Mouse (Mus musculus) right cerebral cortex, postnatal 4 days (tissue): ENCODE data around the gene Ctu2.

ENCODE experiments used
- DNase-seq: peaks from one replicate; pipeline ENCODE4 v3.0.0-alpha.2; 2022

Gene Ctu2

DNA sequence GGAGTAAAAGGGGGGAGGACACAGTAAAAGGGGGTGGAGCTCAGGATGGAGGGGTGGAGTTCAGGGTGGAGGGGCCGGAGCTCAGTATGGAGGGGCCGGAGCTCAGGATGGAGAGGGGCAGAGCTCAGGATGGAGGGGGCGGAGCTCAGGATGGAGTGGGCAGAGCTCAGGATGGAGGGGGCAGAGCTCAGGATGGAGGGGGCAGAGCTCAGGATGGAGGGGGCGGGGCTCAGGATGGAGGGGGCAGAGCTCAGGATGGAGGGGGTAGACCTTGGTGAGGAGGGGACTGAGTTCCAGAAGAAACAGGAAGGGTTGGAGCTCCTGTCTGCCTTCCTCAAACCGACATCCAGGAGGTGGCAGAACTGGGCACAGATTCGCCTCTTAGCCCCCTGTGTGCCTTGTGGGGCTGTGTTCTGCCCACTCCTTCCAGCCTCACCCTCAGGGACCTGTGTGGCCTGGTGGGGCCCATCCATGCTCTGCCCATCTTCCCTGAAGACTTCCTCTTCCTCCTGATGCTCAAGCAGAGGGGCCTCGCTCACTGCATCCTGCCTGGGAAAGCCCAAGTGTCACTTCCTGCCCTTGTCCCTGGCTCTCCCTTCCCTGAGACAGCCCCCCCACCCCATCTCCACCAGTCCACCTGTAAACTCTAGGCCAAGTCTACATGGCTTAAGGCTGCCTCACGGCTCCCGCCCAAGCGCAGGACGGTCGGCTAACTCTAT is 21.2 kb downstream of the Ctu2 start:
- DNase-seq, result no peak

DNA sequence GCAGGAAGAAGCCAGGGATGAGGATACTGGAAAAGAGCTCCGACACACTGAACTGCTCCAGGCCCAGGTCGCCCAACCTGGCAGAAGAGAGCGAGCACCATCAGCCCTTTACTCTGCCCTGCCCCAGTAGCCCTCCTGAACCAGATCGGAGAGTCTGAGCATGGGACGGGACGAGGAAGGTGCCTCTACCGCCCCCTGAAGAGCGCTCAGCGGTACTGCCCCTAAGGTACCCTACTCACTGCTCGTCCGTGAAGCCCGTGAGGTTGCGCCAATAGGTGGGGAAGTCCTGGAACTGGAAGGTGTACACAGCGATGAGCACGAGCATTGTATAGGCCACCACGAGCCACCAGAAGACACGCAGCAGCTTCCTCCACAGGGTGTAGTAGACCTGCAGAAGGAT is 22.0 kb downstream of the Ctu2 start:
- no peak for DNase-seq

DNA sequence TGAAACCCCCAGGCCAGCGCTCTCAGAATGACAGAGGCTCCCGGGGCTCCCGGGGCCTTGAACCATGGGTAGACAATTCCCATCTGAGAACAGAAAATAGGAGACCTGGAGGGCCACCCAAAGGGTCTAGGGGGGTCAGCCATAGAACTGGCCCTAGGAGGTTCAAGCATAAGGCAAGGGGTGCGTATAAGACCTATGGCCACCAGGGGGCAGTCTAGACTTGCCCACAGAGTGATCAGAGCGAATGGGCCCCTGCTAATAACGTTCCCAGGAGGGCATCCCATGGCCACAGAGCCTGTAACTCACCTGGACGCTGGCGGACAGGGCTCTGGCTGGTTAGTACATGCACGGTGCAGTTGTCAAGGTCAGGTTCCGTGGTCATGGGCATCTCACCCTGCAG is 24.9 kb downstream of the Ctu2 start:
- DNase-seq, result peak; percentile 74

DNA sequence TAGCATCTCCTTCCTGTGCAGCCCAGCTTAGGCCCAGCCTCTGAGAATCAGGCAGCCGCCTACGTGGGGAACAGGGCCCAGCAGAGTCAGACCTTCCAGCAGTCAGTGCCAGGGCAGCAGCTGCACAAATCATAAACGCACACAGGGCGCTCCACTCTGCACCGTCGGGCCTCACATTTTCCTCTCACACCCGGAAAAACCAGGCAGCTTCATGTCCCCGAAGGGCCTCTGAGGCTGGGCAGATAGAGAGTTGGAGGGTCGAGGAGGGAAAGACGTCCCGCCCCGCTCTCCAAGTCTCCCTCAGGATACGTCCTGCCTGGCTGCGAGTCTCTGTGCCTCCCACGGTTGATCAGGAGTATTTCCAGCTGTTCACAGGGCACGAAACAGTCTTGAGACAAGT is 35.6 kb downstream of the Ctu2 start:
- no peak for DNase-seq

DNA sequence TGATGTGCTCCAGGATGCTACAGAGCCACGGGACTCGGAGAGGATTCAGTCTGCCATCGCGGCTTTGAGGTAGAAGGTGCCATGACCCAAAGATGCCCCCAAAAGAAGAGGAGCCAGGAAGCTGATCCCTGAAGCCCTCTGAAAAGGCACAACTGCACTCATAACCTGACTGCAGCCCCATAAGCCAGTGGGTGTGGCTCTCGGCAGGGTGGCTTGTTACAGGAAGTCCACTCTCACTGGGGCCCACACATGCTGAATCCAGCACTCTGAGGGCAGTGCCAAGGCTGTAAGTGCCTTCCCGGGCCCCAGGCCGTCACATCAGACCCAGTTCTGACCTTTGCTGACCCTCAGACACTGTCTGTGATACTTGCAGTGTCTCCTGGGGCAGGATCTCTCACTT is 36.4 kb downstream of the Ctu2 start:
- no peak for DNase-seq

DNA sequence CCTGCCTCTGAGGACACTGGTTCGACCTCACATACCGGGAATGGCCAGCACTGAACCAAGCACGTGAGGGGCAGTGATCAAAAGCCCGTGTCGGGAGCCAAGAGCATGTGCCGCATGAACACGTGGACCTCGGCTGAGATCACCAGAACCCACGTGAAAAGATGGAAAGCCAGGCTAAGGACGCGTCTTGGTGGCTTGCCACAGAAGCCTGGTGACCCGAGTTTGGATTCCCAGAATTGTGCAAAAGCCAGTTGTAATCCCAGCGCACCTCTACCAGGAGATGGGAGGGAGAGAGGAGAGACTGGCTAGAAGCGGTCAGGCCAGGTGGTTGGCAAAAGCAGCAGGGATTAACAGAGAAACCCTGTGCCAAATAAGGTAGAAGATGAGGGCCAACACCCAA is 39.8 kb downstream of the Ctu2 start:
- DNase-seq, result no peak

DNA sequence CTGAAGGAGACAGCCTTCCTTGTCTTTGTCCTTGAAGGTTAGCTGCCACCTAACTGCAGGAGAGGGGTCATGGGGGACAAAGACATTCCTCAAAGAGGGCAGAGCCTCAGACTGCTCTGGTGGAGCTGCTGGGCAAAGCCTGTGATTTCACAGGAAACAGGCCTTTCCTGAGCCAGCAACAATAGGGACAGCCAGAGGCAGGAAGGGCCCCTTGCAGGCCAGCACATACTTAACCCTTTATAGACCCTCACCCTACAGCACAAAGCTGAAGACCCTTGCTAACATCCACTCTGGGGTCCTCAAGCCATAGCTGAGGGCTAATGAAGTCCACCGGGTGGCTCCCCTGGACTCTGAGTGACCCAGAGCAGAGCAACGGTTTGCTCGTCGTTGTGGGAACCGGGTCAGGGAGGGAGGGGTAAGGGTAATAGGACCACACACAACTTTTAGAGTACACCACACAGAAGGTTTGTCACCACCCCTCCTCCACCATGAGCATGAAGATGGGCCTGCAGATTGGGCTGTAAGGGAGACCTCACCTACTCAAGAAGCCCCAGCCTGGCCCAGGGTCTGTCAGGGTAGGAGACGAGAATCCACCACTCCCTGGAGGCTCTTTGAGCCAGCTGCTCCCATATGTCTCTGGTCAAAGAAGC is 41.7 kb downstream of the Ctu2 start:
- no peak for DNase-seq

DNA sequence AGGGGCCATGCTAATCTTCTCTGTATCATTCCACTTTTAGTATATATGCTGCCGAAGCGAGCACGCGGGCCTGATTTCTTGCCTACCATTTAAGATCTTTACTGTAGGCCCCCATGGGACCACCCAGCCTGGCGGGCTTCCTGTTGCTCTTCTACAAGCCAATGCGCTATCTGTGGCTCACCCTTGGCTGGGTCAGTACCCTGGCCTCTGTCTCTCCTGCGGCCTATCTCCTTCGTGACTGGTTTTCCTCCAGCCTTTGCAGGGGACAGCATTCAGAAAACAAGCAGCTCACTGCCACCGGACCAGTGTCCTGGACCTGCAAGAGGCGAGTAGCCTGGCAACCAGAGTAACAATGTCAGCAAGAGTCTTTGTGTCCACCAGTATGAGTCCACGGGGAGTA is 44.7 kb downstream of the Ctu2 start:
- DNase-seq, result no peak

DNA sequence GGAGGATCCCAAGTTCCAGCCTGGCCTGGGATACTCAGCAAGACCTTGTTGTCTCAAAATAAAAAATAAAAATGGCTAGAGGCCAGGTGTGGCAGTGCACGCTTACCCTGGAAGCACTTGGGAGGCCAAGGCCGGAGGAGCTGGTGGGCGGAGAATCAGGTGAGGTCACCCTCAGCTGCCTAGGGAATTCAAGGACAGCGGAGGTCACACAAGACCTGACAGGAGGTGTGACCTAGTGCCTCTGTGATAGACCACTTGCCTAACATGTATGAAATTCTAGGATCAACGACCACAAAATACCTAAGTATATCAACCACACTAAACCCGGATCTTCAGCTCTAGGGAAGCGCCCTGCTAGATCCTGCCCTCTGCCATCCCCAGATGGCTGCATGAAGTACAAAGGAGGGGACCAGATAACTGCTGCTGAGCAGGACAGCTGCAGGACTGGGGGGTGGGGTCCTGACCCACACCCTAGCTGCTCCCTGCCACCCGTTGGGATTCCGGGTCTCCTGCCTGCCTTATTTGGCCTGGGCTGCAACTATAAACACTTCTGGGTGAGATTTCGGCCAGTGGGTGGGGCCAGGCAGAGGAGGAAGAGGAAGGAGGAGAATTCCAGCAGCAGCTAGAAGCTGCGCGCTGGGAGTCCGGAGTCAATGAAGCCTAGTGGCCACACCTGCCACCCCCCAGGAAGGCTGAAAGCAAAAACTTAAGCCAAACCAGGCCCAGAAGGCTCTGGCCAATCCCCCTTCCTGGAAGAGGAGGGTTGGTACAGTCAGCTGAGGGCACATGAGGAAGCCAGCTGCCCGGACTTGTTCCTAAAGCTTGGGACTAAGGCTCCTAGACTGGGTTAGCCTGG is 47.1 kb downstream of the Ctu2 start:
- DNase-seq, result no peak

DNA sequence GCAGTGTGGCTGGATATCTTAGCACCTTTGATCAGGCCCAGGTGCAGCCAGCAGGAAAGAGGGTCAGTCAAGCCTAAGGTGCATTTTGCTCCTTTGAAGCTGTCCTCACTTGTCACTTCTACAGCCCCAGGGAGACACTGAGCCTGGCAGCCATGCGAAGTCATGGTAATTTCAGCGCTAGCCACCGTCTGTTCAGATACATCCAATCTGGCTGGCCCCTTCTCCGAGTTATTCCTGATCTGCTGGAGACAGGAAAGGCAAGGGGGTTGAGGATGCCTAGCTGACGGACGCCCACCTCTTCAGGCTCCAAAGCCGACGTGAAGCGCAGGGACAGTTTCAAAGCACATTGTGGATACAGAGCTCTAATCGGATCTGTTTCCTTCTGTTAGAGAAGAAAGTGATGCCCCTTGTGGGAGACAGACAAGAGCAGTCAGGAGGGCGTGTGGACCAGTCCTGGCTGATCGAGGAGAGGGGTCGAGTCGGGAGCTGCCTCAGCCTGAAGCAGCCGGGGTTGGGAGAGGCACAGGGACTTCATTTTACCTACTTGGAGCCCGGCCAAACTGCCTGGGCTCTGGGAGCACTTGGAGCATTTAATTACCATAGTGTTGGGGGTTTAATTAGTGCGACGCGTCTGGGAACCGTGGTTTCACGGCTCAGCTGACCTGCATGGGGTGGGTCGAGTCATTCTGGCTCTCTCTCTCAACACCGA is 47.9 kb downstream of the Ctu2 start:
- peak; percentile 35 for DNase-seq

DNA sequence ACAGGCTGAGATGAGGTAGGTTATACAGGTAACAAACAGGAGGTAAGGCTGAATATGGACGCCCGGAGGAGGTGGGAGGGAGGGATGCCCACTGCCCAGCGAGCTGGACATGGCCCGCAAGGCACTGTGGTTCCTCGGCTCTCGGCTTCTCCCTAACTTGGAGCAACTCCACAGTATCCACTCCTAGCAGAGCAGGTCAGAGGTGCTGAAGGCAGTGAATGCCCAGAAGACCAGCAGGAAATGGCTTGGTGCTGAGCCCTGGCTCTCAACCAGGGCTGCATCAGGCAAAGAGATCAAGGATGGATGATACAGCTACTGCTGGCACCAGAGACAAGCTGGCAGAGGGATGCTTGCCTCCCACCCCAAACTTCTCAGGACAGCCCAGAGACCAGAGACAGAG is 48.6 kb downstream of the Ctu2 start:
- no peak for DNase-seq

DNA sequence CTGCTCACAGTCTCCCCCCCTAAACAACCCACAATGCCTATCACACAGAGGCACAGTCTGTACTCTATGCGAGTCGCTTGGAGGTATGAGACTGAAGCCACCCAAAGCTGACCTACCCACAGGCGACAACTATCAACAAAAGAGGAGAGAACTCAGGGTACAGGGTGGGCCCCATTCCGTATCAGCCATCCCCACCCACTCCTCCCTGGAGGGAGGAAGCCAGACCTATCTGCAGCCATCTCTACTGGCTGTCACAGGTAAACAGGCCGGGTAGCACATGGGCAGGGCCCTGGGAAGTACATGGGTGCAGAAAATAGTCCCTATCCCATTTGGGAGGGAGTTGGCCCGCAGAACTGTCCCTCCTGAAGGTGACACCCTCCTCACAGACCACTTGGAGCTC is 49.1 kb downstream of the Ctu2 start:
- no peak for DNase-seq

DNA sequence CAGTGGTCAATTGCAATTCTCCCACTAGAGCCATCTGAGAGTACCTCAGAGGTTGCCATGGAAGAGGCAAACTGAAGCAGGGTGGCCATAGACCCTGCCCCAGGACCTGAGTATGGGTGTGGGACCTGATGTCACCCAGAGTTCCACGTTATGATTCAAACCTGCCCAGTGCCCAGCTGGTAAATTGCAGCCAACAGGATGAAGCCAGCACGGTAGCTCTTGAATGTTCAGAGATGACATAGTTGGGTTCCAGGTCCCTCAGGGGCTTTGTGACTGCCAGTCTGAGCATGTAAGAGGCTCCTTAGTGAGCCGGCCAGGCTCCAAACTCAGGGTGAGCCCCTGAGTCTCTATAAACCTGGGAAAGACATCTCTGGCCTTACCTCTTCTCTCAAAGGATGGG is 50.1 kb downstream of the Ctu2 start:
- no peak for DNase-seq

DNA sequence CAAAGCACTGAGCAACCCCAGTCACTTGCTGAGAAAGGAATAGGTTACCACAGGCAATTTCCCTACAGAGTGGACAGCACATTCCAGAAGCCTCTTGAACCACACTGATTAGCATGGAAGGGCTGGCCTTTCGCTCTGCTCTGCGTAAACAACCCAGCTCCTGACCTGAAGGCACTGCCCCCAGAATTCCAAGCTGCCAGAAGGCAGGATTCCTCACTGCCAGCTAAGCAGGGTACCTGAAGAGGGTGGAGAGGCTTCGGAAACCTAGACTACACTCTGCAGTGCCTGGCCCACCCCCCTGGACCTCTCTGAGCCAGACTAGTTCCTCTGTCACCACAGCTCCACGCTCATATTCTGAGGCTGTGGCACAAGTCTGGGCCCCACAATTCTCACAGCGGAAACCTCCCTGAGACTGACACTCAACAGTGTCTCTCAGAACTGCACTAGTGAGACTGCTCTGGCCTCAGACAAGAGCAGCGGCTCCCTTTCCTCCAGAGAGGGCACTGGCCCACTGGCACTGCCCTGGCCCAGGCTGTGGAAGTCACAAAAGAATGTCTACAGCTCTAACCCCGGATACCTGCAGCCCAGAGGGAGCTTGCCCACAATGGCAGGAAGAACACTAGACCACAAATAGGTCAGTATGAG is 50.7 kb downstream of the Ctu2 start:
- no peak for DNase-seq

DNA sequence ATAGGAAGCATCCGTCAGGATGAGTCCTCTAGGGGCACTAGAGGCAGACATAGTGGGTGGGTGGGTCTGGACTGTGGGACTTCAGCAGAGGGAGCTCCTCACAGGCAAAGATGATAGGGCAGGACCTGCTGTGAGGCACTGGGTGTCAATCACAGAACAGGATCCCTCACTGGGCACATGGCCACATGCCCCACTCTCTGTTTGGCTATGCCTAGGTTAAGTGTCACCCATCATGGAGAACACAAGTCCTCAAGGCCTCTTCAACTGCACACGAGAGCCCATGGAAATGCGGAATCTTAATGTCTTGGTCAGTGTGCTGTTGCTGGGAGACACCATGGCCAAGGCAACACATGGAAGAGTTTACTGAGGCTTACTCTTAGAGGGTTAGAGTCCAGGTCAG is 52.0 kb downstream of the Ctu2 start:
- DNase-seq, result no peak

DNA sequence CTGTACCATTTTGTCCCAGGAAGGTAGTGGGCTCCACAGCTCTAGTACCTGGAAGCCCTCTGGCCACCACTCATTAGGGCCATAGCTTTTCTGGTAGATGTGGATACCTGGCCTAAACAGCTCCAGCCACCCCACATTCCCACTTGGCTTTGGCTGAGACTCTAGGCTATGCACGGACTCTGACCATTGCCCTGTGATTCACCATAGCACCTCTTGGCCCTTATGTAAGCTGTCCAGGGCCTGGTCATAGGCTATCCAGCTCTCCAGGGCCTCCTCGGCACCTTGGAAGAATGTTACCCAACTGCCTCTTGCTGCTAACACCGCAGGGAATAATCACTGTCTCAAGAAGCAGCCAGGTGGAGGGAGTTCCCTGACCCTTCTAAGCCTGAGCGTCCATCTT is 53.2 kb downstream of the Ctu2 start:
- no peak for DNase-seq

DNA sequence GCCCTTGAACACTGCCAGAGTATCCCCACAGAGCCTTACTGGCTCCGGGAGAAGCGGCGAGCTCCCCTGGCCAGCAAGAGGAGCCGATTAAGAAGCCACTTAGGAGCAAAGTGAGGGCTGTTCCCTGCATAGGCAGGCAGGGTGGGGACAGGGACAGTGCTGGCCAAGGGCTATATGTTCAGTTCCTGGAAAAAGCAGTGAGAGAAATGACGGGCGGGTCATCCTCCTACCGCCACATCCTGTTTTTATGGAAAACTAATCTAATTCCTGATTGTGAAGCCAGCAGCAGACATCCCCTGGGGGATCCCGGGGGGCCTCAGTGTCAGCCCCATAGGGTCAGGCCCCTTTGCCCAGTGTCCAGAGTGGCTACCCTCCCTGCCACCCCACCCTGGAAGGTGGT is 55.4 kb downstream of the Ctu2 start:
- DNase-seq, result no peak
